Mouse (Mus musculus): ENCODE measurements around the gene Lsamp. TPM values are rescaled to one million over a fixed set of nuclear protein-coding genes. Genes with fewer than 3 reads are reported as not detected.

Gene Lsamp
- total RNA-seq, 2 experiments from 2014 or later: 15.1 to 15.6 TPM

DNA sequence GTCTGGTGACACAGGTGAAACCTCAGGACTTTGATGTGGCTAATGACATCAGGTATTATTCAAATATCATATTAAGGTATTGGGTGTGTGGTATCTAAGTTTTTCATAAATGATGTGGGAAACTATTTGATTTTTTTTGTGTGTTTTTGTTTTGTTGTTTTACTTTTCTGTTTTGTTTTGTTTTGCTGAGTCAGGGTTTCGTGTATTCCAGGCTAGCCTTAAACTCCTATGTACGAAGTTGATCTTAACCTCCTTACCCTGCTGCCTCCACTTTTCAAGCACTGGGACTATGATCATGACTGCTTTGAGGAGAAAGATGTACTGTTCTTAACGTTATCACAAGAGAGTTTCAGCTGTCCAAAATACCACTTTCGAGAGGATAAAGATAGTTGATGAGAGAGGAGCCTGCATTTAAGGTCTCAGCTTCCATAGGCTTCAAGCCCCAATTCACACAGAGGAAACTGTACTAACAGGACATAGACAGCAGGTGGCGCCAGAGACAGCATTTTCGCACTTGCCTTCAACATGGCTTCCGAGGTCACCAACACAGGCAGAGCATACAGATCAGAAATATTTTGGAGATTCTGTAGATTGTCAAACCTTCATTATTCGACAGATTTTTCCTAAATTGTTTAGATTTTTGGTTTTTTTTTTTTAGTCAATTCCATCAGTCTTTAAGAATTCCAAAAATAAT lies 2185.4 kb downstream of the Lsamp start:
- DNase-seq (ENCODE audit: low spot score in 2 of 2): peak; percentile 50 to 55

DNA sequence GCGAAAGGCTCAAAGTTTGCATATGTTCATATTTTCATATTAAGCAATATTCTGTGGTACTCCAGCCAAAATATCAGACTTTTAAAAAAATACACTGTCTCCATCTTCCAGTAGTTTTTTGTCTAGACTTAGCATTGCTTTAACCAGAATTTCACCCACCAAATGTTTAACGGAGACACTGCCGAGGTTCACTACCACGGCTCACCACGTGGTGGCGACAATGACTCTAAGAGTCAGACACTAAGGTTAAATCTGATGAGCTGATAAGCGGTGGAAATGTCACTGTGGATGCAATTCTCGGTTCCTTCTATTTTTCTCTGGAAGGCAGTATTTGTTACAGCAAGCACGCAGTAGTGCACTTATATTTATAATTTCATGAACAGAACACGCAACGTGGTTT lies 2188.3 kb downstream of the Lsamp start:
- DNase-seq (ENCODE audit: low spot score in 2 of 2): peak; percentile 19 to 60

DNA sequence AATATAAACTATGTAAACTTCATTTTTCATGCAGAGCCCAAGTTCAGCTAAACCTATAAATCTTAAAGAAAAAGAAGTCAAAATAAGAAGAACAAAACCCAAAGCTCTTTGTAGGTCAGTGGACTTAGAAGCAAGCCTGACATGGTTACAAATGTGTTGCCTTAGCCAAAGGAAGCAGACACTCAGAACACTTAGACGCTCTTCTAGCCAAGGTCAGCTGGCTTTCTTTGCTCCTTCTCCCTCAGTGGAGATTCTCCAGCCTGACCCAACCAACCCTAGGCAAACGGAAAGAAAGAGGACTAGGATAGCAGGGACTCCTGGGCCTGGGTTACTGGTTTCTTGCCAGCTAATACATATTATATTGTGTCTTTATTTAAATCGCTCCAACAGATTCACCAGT lies 2194.7 kb downstream of the Lsamp start:
- no peak for DNase-seq (ENCODE audit: low spot score in 2 of 2)

DNA sequence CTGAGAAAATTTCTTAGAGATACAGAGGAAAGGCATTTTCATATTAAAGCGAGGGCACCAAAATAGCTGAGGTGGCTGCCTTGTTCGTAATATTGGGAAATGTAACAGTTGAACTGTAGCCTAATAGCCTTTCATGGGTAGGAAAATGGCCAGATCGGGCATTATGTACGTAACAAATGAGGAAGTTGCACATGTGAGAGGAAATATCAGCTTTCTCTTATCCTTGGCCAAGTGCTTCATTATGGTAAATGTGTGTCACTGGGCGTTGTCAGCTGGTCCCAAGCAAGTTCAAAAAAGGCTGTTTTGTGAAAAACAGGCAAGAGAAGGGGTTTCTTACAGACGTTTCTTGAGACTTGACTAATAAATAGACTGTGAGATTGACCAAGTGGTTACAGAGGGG lies 2195.9 kb downstream of the Lsamp start:
- no peak for DNase-seq (ENCODE audit: low spot score in 2 of 2)

DNA sequence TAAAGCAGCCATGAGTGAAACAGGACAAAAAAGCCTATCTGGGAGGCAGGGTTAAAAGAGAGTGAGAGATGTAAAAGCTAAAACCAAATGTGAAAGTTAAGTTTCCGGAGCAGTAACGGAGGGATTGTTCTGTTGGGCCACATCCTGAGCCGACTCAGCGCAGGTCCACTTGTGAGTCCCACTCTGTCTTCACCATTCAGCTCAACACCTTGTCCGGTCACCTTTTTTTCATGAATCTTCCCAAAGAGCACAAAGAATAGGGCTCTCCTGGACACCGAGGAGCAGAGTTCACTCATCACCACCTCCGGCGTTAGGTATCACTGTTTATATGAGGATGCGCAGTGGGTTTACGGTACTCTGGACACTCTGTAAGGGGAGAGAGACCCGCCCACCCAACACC lies 2196.3 kb downstream of the Lsamp start:
- no peak for DNase-seq (ENCODE audit: low spot score in 2 of 2)

DNA sequence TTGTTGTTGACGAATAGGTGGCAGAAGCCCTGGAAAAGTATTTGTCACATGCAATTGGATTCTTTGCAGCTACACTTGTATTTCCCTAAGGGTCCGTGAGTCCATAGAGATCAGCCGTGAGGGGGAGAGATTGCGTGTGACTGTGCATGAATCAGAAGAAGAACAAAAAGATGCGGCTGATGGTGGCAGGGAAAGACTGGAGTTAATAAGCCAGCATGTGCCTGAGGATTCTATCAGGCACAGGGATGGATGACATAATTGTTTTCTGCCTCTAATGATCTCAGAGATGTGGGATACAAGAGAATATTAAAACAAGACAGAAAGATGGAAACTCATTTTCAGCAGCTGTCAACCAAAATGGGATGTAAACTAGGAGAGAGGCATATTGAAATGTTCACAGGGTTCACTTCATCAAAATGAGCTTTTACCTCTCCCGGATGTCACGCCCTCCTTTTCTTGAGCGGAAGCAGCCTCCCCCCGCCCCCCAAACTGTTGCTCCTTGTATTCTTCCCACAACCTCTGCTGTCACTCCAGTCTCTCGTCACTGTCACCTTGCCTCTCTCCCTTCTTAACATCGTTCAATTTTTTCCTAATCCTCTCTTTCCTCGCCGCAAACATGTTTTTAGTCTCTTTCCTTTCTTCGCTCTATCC lies 2205.4 kb downstream of the Lsamp start:
- DNase-seq (ENCODE audit: low spot score in 2 of 2): no peak

DNA sequence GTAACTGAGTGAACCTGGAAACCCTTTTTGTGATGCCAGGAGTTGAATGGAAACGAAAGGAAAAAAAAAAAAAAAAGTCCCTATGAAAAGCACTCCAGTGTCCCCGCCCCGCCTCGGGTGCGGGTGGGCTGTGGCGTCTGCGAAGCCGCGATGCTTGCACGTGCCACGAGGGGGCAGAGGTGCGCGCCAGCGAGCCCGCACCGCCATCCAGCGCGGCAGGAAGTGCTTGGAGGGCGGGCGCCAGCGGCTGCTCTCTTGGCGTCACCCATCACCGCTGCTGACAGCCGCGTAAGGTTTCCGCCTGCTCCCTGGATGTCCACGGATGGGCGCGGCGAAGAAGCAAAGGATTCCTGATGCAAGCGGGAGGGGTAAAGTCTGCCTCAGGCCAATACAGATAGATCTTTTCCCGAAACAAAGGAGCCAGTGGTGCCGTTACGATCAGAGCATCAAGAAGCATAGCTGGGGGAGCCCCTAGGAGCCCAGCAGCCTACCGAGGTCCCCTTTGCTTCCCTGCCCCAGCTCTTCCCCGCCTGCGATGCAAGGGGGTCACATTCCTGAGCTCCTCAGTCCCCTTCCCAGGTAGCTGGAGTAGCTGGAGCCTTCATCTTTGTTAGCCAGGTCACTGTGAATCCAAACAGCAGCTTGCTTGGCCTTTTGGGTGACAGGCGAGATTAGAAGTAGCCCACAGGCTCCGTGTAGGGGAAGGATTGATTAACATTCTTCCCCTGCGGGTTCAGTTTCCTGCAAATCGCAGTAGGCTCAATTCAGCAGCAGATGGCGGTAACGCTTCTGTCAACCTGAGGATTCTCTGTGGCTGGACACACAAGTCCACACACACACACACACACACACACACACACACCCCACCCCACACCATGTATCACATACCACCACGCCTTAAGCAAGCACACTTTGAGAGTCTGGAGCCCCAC lies 2206.2 kb downstream of the Lsamp start:
- DNase-seq (ENCODE audit: low spot score in 2 of 2): peak; percentile 76 to 82

Small RNAs within 50 kb of the gene (microRNA-seq; reads per million reads assigned to microRNA genes)
- gene Gm27887 (not detected), gene Gm47276 (not detected)

All from adrenal gland, postnatal 4 days (tissue).